Mouse (Mus musculus) heart, embryonic 13.5 days (tissue): Measurements from ENCODE around the gene Selenos. TPM values are rescaled to one million over a fixed set of nuclear protein-coding genes. Genes with fewer than 3 reads are reported as not detected.

Source experiments
- ATAC-seq: fragments of 200-750 bp; cut with Nextera tagmentation; 2 replicates; pipeline ENCODE4 v1.8.0; 2017; ENCODE audit warnings: moderate TSS enrichment; ENCODE audit not compliant: insufficient number of reproducible peaks, low FRiP score, low TSS enrichment; ENCODE audit errors: extremely low read depth
- H3K27ac ChIP-seq: fragments of 300-500 bp; sonication (generic); replicated peaks from 2 replicates; pipeline ENCODE4 v1.5.1; 2015; ENCODE audit warnings: moderate library complexity, mild to moderate bottlenecking, inconsistent platforms
- H3K27me3 ChIP-seq: fragments of 300-500 bp; sonication (generic); replicated peaks from 2 replicates; pipeline ENCODE4 v1.6.1; 2015; ENCODE audit warnings: mild to moderate bottlenecking, inconsistent platforms
- H3K36me3 ChIP-seq: fragments of 300-500 bp; sonication (generic); 2 replicates; pipeline ENCODE4 v1.6.1; 2015; ENCODE audit warnings: mild to moderate bottlenecking, inconsistent platforms
- H3K4me1 ChIP-seq: fragments of 300-500 bp; sonication (generic); 2 replicates; pipeline ENCODE4 v1.6.1; 2015; ENCODE audit warnings: inconsistent platforms
- H3K4me2 ChIP-seq: fragments of 300-500 bp; sonication (generic); 2 replicates; pipeline ENCODE4 v1.6.1; 2015; ENCODE audit warnings: inconsistent platforms, mild to moderate bottlenecking, moderate library complexity
- H3K4me3 ChIP-seq: fragments of 300-500 bp; sonication (generic); 2 replicates; pipeline ENCODE4 v1.5.1; 2015; ENCODE audit warnings: moderate library complexity, mild to moderate bottlenecking, inconsistent platforms
- H3K9ac ChIP-seq: fragments of 300-500 bp; sonication (generic); 2 replicates; pipeline ENCODE4 v1.6.1; 2015; ENCODE audit warnings: inconsistent platforms, mild to moderate bottlenecking, moderate library complexity
- H3K9me3 ChIP-seq: fragments of 300-500 bp; sonication (generic); 2 replicates; pipeline ENCODE4 v1.6.1; 2016; ENCODE audit warnings: inconsistent platforms
- WGBS: fragments of 180-500 bp; shearing (Covaris S2); methylation state at CpG from one replicate; pipeline ENCODE4 v1.1.7; 2015; ENCODE audit warnings: mixed read lengths; 5-methylcytosine and 5-hydroxymethylcytosine counted together
- polyA plus RNA-seq: library from polyadenylated mRNA; unstranded; fragments of >200 nt; fragmentation: Nextera tagmentation; extraction: Ambion mirVana; gene quantifications from 2 replicates; pipeline ENCODE4 v1.2.1, GENCODE M21; 2015

The Selenos gene
- polyA plus RNA-seq, result 66.1 and 74.9 TPM in 2 replicates

- peak within 1 kb of the TSS; percentile 88 for H3K4me3 ChIP-seq
- peak; percentile 100 for ATAC-seq
- under 1% methylated on average over 65 of the region's 65 CpGs for WGBS
- peaks cover 60% of the 10 kb centered on the region for H3K36me3 ChIP-seq
- H3K4me2 ChIP-seq, result peak within 1 kb of the TSS; percentile 93
- H3K9ac ChIP-seq, result peak within 1 kb of the TSS; percentile 90
- H3K9me3 ChIP-seq, result no peaks in the 10 kb centered on the region
- no peaks in the 10 kb centered on the region for H3K27me3 ChIP-seq
- H3K4me1 ChIP-seq, result peaks cover 30% of the 10 kb centered on the region
- peak within 1 kb of the TSS; percentile 84 for H3K27ac ChIP-seq
Observed at GRCm38 (mm10) chr7:66079364-66080230, at the start of gene Selenos. TSS of gene Selenos (plus strand) at chr7:66079649.

- H3K4me3 ChIP-seq, result no peak overlapping the region
- peaks cover 12% of the 10 kb centered on the region for H3K4me1 ChIP-seq
- peaks cover 29% of the 10 kb centered on the region for H3K27me3 ChIP-seq
- ATAC-seq, result no peak
- WGBS, result 81% methylated on average over 8 of the region's 8 CpGs
- H3K9ac ChIP-seq, result no peak overlapping the region
- no peak overlapping the region for H3K27ac ChIP-seq
- no peaks in the 10 kb centered on the region for H3K9me3 ChIP-seq
- H3K4me2 ChIP-seq, result no peak overlapping the region
- no peaks in the 10 kb centered on the region for H3K36me3 ChIP-seq
Observed at GRCm38 (mm10) chr7:66036809-66037208, 42.6 kb upstream of the Selenos start.

DNA sequence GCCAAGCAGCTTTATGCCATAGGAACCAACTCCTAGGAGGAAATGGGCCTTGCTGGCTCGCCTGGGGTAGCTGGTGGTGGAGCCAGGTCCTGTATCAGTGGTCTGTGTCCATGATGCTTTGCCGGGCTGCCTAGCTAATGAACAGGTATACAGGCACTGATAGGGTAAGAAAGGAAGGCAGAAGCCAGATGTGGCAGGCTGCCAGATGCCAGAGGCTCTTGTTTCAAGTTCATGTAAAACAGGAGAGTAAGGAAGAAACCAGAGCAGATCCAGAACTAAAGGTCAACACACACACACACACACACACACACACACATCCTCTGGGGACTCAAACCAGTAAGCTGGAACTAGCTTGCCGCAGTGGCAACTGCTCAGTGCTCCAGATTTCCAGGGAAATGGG, 41.2 kb upstream of the Selenos start:
- Histone ChIP-seq H3K36me3 (no peaks in the 10 kb centered on the region), H3K4me2 (no peak overlapping the region), H3K9ac (no peak overlapping the region), H3K4me1 (peaks cover 12% of the 10 kb centered on the region), H3K4me3 (no peak overlapping the region), H3K27ac (no peak overlapping the region), H3K9me3 (no peaks in the 10 kb centered on the region), H3K27me3 (peaks cover 29% of the 10 kb centered on the region)
- ATAC-seq, result no peak
- 50% methylated on average over 3 of the region's 3 CpGs for WGBS

DNA sequence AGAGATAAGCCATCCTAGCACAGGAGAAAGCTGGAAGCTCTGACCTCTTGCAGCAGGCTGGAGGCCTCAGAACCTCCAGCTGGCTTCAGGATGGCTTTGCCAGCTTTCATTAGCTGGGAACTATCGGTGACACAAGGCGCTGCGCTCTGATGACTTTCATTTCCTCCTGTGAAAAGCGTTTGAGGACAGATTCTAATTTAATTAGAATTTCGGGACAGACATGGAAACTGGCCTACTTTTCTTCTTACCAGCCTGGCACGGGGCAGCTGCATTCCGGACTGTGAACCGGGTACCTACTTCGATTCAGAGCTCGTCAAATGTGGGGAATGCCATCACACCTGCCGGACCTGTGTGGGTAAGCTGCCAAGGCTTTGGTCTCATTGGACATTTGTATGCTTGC, 40.7 kb upstream of the Selenos start:
- WGBS, result 82% methylated on average over 11 of the region's 11 CpGs
- peaks cover 25% of the 10 kb centered on the region for H3K27me3 ChIP-seq
- no peak overlapping the region for H3K9ac ChIP-seq
- no peak overlapping the region for H3K4me2 ChIP-seq
- no peak overlapping the region for H3K4me3 ChIP-seq
- no peak for ATAC-seq
- no peaks in the 10 kb centered on the region for H3K36me3 ChIP-seq
- H3K27ac ChIP-seq, result no peak overlapping the region
- H3K9me3 ChIP-seq, result no peaks in the 10 kb centered on the region
- peaks cover 12% of the 10 kb centered on the region for H3K4me1 ChIP-seq

DNA sequence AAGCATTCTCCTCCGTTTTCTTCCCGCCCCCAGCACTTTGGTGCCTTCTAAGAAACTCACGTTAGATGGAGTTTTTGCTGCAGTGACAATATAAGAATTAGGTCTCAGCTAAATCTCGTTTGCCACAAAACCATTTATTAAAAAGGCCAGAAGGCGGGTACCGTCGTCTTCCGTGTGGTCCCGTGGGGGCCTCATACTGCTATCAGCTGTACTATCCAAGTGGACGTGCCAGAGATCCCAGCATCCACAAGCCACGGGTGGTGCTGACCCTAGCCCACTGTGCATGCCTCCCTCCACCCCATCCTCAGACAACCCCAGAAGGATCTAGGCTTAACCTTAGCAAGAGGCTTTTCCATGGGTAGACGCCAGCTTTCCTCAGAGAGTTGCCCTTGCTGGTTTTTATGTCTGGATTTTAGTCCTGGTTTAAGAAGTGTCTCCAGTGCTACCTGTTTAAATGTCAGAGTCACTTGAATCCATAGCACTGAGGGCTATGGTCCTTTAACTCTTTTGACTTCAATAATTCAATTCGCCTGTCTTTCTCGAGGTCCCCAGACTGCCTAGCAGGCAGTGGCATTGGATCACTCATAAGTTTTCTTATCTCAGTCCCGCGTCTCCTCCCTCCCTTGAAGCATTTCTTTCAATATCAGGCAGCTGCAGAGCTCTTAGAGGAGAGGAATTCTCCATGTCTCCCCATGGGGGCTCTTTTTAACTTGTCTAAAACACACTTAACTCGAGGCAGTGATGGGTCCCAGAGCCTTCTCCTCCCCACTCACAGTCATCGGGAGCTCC, 39.2 kb upstream of the Selenos start:
- H3K4me2 ChIP-seq, result no peak overlapping the region
- peaks cover 12% of the 10 kb centered on the region for H3K4me1 ChIP-seq
- WGBS, result 61% methylated on average over 18 of the region's 18 CpGs

GRCm38 (mm10) chr7:66043552-66044459, 35.6 kb upstream of the Selenos start, which contains the start of gene Gm45213:
TSS of gene Gm45213 (plus strand) at chr7:66043602.
- 67% methylated on average over 10 of the region's 10 CpGs for WGBS

More for the DNA sequence above, 39.2 kb upstream of the Selenos start:
- Histone ChIP-seq H3K36me3 (no peaks in the 10 kb centered on the region), H3K9me3 (no peaks in the 10 kb centered on the region), H3K9ac (no peak overlapping the region), H3K27me3 (peaks cover 31% of the 10 kb centered on the region), H3K4me3 (no peak overlapping the region), H3K27ac (no peak overlapping the region)
- no peak for ATAC-seq

DNA sequence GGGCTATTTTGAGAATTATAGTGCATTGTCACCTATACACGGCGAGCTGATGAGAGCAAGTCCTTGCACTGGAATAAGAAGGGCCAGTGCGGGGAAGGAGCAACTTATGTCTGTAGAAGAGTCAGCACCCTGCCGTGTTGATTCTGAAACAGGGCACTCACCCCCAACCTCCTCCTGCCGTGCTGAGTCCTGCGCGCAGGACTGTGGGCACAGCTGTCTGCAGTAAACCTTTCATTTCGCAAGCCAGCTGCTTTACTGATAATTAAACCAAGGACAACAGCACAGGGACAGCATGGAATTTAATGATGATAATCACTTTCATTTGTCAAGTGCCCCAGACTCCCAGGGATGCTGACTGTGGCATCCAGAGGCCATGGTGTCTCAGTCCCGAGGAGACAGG, 34.8 kb upstream of the Selenos start:
- Histone ChIP-seq H3K4me3 (no peak overlapping the region), H3K27me3 (peaks cover 50% of the 10 kb centered on the region), H3K9me3 (no peaks in the 10 kb centered on the region), H3K4me2 (no peak overlapping the region), H3K4me1 (no peaks in the 10 kb centered on the region), H3K27ac (no peak overlapping the region), H3K36me3 (no peaks in the 10 kb centered on the region), H3K9ac (no peak overlapping the region)
- WGBS, result 51% methylated on average over 9 of the region's 9 CpGs
- no peak for ATAC-seq

More at GRCm38 (mm10) chr7:66043552-66044459, 35.6 kb upstream of the Selenos start, which contains the start of gene Gm45213:
- ATAC-seq, result no peak
- no peaks in the 10 kb centered on the region for H3K36me3 ChIP-seq
- peaks cover 45% of the 10 kb centered on the region for H3K27me3 ChIP-seq
- H3K4me2 ChIP-seq, result no peak within 1 kb of the TSS
- H3K27ac ChIP-seq, result no peak within 1 kb of the TSS
- no peak within 1 kb of the TSS for H3K4me3 ChIP-seq
- no peak within 1 kb of the TSS for H3K9ac ChIP-seq
- H3K9me3 ChIP-seq, result no peaks in the 10 kb centered on the region
- H3K4me1 ChIP-seq, result peaks cover 2% of the 10 kb centered on the region

GRCm38 (mm10) chr7:66046921-66047918, 32.2 kb upstream of the Selenos start:
- H3K4me1 ChIP-seq, result no peaks in the 10 kb centered on the region
- H3K9ac ChIP-seq, result no peak overlapping the region
- WGBS, result 59% methylated on average over 17 of the region's 17 CpGs
- no peak overlapping the region for H3K4me2 ChIP-seq
- peaks cover 51% of the 10 kb centered on the region for H3K27me3 ChIP-seq
- no peaks in the 10 kb centered on the region for H3K9me3 ChIP-seq
- H3K36me3 ChIP-seq, result no peaks in the 10 kb centered on the region
- no peak for ATAC-seq
- no peak overlapping the region for H3K27ac ChIP-seq
- H3K4me3 ChIP-seq, result no peak overlapping the region

GRCm38 (mm10) chr7:66047975-66048374, 31.5 kb upstream of the Selenos start:
- Histone ChIP-seq H3K36me3 (no peaks in the 10 kb centered on the region), H3K27ac (no peak overlapping the region), H3K9me3 (no peaks in the 10 kb centered on the region), H3K27me3 (peaks cover 51% of the 10 kb centered on the region), H3K4me3 (no peak overlapping the region), H3K4me2 (no peak overlapping the region), H3K9ac (no peak overlapping the region), H3K4me1 (no peaks in the 10 kb centered on the region)
- 81% methylated on average over 4 of the region's 4 CpGs for WGBS
- ATAC-seq, result no peak
